Mouse (Mus musculus) heart, embryonic 10.5 days (tissue): ENCODE measurements at regions not wholly inside any gene's neighbourhood (a gene's known extent, or its start where the extent isn't known, plus 50 kb on each side); places are given as distances from the start of the nearest gene placed in this dataset.

Experiments
- DNase-seq: peaks from one replicate; pipeline ENCODE4 v3.0.0-alpha.2; 2017; ENCODE audit warnings: low spot score
- H3K27ac ChIP-seq: fragments of 300-500 bp; sonication (generic); 2 replicates; pipeline ENCODE4 v1.5.1; 2016; ENCODE audit warnings: mild to moderate bottlenecking
- H3K27me3 ChIP-seq: fragments of 300-500 bp; sonication (generic); 2 replicates; pipeline ENCODE4 v1.6.1; 2016; ENCODE audit warnings: mild to moderate bottlenecking; ENCODE audit not compliant: poor library complexity, insufficient read depth, severe bottlenecking
- H3K36me3 ChIP-seq: fragments of 300-500 bp; sonication (generic); 2 replicates; pipeline ENCODE4 v1.6.1; 2016; ENCODE audit warnings: mild to moderate bottlenecking, moderate library complexity
- H3K4me1 ChIP-seq: fragments of 300-500 bp; sonication (generic); 2 replicates; pipeline ENCODE4 v1.6.1; 2016; ENCODE audit warnings: mild to moderate bottlenecking
- H3K4me3 ChIP-seq: fragments of 300-500 bp; sonication (generic); 2 replicates; pipeline ENCODE4 v1.5.1; 2016; ENCODE audit warnings: mild to moderate bottlenecking, moderate library complexity
- H3K9me3 ChIP-seq: fragments of 300-500 bp; sonication (generic); 2 replicates; pipeline ENCODE4 v1.6.1; 2016; ENCODE audit warnings: mild to moderate bottlenecking, moderate library complexity
- WGBS: fragments of 180-500 bp; shearing (Covaris S2); methylation state at CpG from one replicate; pipeline ENCODE4 v1.1.7; 2016; 5-methylcytosine and 5-hydroxymethylcytosine counted together

DNA sequence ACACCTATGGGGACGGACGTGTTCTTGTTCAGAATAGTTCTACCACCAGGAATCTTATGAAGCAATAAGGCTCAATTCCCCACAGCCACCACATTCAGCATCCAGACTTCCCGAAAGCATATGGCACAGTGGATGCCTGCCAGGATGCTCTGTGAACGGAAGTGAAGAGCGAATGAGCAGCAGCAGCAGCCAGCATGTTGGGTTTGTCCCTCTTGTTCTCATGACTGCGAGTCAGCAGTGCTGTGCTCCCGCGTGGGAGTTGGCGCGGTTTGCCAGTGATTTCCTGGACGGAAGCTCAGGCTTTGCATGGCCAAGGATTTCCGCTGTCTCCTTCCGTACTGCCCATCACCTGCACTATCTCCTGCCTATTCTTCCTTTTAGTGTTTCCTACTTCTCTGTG is 471.8 kb upstream of the Kif2a start:
- Histone ChIP-seq H3K4me1 (no peaks in the 10 kb centered on the region), H3K27me3 (0 out of 2 replicates have a peak, but pooled peaks cover 5% of the 10 kb centered on the region), H3K9me3 (no peaks in the 10 kb centered on the region), H3K4me3 (no peak overlapping the region), H3K27ac (no peak overlapping the region), H3K36me3 (no peaks in the 10 kb centered on the region)
- DNase-seq, result peak; percentile 76
- 85% methylated on average over 13 of the region's 13 CpGs for whole genome bisulfite sequencing

DNA sequence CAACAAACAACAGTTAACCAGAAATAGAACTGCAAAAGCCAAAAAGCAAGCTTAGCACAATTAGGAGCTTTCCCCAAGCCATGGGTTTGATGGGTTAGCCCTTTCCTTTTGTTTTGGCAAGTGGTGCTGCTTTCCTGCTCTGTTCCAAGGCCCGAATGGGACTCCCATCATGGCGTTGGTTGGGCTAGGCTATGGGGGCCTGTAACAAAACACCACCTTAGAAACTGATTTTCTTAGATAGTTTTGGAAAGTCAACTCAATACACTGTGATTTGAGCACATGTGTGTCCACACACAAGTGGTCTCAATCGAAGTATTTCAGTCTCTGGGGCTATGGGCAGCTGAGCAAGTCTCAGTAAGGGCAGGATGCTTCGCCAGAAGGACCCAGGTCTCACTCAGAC is 470.5 kb upstream of the Kif2a start:
- Histone ChIP-seq H3K27me3 (0 out of 2 replicates have a peak, but pooled peaks cover 5% of the 10 kb centered on the region), H3K9me3 (no peaks in the 10 kb centered on the region), H3K4me1 (no peaks in the 10 kb centered on the region), H3K27ac (no peak overlapping the region), H3K4me3 (no peak overlapping the region), H3K36me3 (no peaks in the 10 kb centered on the region)
- peak; percentile 52 for DNase-seq
- WGBS, result 81% methylated on average over 4 of the region's 4 CpGs

- Histone ChIP-seq H3K4me3 (no peak overlapping the region), H3K27me3 (0 out of 2 replicates have a peak, but pooled peaks cover 5% of the 10 kb centered on the region), H3K36me3 (no peaks in the 10 kb centered on the region), H3K9me3 (no peaks in the 10 kb centered on the region), H3K4me1 (no peaks in the 10 kb centered on the region), H3K27ac (no peak overlapping the region)
- 73% methylated on average over 7 of the region's 7 CpGs for WGBS
- no peak for DNase-seq
Measured at GRCm38 (mm10) chr13:107491423-107491822, 469.5 kb upstream of the Kif2a start.

DNA sequence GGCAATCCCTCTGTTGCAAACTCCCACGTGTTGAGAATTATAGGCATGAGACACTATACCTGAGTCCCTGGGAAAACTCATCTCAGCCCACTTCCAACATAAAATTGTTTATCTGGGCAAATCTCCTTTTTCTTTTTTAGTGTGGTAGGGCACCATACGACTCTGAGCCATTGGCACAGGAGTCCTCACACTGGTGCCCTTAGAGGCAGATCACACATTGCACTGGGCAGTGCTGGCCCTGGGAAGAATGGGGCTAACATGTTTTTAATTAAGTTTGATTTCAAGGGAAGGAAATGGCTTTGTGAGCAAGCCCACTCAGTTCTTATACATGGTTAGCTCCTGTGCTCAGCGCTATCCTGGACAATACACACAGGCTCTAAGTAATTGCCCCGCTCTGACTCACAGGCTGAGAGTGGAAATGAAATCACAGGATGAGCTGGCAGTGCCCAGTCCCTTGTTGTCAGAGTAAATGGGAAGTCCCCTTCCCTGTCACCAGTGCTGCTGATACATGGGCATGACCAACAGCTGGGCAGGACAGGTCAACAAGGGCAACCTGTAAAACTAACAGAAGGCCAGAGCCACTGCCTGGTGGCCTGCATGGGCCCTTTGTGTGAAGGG is 463.6 kb upstream of the Kif2a start:
- H3K9me3 ChIP-seq, result no peaks in the 10 kb centered on the region
- no peak overlapping the region for H3K4me3 ChIP-seq
- WGBS, result 89% methylated on average over 4 of the region's 4 CpGs
- no peak overlapping the region for H3K27ac ChIP-seq
- DNase-seq, result no peak
- H3K4me1 ChIP-seq, result peaks cover 10% of the 10 kb centered on the region
- no peaks in the 10 kb centered on the region for H3K36me3 ChIP-seq
- no peaks in the 10 kb centered on the region for H3K27me3 ChIP-seq

- DNase-seq, result no peak
- H3K36me3 ChIP-seq, result no peaks in the 10 kb centered on the region
- H3K4me3 ChIP-seq, result no peak overlapping the region
- H3K4me1 ChIP-seq, result peaks cover 10% of the 10 kb centered on the region
- 27% methylated on average over 6 of the region's 6 CpGs for WGBS
- no peaks in the 10 kb centered on the region for H3K27me3 ChIP-seq
- H3K27ac ChIP-seq, result no peak overlapping the region
- H3K9me3 ChIP-seq, result no peaks in the 10 kb centered on the region
Measured at GRCm38 (mm10) chr13:107484630-107484998, 462.7 kb upstream of the Kif2a start.

DNA sequence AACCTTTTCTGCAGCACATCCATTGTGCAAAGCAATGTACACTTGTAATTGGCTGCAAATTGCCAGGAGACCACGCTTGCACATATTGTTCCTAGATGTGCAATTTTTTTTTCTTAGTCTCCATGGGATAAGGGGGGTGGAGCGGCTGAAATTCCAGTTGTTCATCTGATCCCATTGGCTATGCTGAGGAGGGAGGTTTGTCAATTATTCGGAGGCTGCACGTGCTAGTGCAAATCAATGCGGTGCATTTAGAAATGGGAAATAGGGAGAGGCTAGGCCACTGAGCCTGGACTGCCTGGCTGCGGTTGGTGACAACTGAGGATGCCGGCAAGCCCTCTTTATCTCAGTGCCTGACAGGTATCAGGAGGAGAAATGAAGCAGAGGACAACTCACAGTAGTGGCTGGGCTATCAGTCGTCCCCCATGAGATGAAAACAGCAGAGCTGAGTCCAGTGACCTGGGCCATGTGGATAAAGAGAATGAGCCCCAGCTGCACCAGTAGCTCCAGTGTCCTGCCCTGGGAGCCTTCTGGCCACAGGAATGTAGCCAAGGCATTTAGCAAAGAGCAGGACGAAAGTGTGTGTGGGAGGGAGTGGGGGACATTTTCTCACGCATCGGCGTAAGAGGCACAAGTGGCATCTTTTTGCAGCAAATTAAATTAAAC is 462.2 kb upstream of the Kif2a start:
- no peak overlapping the region for H3K4me3 ChIP-seq
- 32% methylated on average over 12 of the region's 12 CpGs for whole genome bisulfite sequencing

GRCm38 (mm10) chr13:107475166-107475565 is 453.2 kb upstream of the Kif2a start:
- DNase-seq, result no peak
- peaks cover 4% of the 10 kb centered on the region; the same call in 1 of the 2 replicates for H3K4me1 ChIP-seq
- H3K9me3 ChIP-seq, result no peaks in the 10 kb centered on the region
- H3K36me3 ChIP-seq, result no peaks in the 10 kb centered on the region
- H3K27ac ChIP-seq, result no peak overlapping the region
- 66% methylated on average over 3 of the region's 3 CpGs for WGBS
- H3K4me3 ChIP-seq, result no peak overlapping the region
- H3K27me3 ChIP-seq, result peaks cover 15% of the 10 kb centered on the region; the same call in 1 of the 2 replicates

More for the DNA sequence above, 462.2 kb upstream of the Kif2a start:
- no peaks in the 10 kb centered on the region for H3K36me3 ChIP-seq
- H3K9me3 ChIP-seq, result no peaks in the 10 kb centered on the region
- no peaks in the 10 kb centered on the region for H3K27me3 ChIP-seq
- DNase-seq, result no peak
- peaks cover 10% of the 10 kb centered on the region for H3K4me1 ChIP-seq
- no peak overlapping the region for H3K27ac ChIP-seq

- no peaks in the 10 kb centered on the region for H3K36me3 ChIP-seq
- H3K27me3 ChIP-seq, result 0 out of 2 replicates have a peak, but pooled peaks cover 6% of the 10 kb centered on the region
- H3K9me3 ChIP-seq, result no peaks in the 10 kb centered on the region
- H3K27ac ChIP-seq, result peak overlapping the region; percentile 29; the same call in 1 of the 2 replicates
- peak overlapping the region; percentile 46 for H3K4me3 ChIP-seq
- DNase-seq, result no peak
- 3% methylated on average over 13 of the region's 13 CpGs for WGBS
- H3K4me1 ChIP-seq, result peaks cover 20% of the 10 kb centered on the region
Measured at GRCm38 (mm10) chr13:107469491-107470276, 447.8 kb upstream of the Kif2a start.

DNA sequence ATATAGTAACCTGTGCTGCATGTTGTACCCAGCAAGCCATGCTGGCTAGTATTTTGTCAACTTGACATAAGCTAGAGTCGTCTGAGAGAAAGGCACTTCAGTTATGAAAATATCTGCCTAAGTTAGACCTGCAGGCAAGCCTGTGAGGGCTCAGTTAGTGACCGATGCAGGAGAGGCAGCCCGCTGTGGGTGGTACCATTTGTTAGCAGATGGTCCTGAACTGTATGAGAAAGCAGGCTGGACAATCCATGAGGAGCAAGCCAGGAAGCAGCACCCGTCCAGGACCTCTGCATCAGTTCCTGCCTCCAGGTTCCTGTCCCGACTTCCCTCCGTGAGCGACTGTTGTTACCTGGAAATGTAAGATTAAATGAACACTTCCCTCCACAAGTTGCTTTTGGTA is 440.9 kb upstream of the Kif2a start:
- Histone ChIP-seq H3K36me3 (no peaks in the 10 kb centered on the region), H3K4me1 (peaks cover 13% of the 10 kb centered on the region), H3K27me3 (peaks cover 5% of the 10 kb centered on the region; the same call in 1 of the 2 replicates), H3K4me3 (no peak overlapping the region), H3K27ac (no peak overlapping the region), H3K9me3 (no peaks in the 10 kb centered on the region)
- WGBS, result 84% methylated on average over 7 of the region's 7 CpGs
- no peak for DNase-seq

- H3K4me3 ChIP-seq, result peak overlapping the region; percentile 27; the same call in 1 of the 2 replicates
- no peak for DNase-seq
- no peak overlapping the region for H3K27ac ChIP-seq
- H3K27me3 ChIP-seq, result peaks cover 5% of the 10 kb centered on the region; the same call in 1 of the 2 replicates
- no peaks in the 10 kb centered on the region for H3K9me3 ChIP-seq
- 26% methylated on average over 16 of the region's 16 CpGs for WGBS
- H3K36me3 ChIP-seq, result no peaks in the 10 kb centered on the region
- peaks cover 7% of the 10 kb centered on the region for H3K4me1 ChIP-seq
Measured at GRCm38 (mm10) chr13:107461048-107461912, 439.4 kb upstream of the Kif2a start.

GRCm38 (mm10) chr13:107458730-107459129 is 436.8 kb upstream of the Kif2a start:
- no peak for DNase-seq
- Histone ChIP-seq H3K27ac (no peak overlapping the region), H3K27me3 (peaks cover 5% of the 10 kb centered on the region; the same call in 1 of the 2 replicates), H3K36me3 (no peaks in the 10 kb centered on the region), H3K9me3 (no peaks in the 10 kb centered on the region), H3K4me3 (no peak overlapping the region), H3K4me1 (peaks cover 7% of the 10 kb centered on the region)
- whole genome bisulfite sequencing, result 83% methylated on average over 4 of the region's 4 CpGs

DNA sequence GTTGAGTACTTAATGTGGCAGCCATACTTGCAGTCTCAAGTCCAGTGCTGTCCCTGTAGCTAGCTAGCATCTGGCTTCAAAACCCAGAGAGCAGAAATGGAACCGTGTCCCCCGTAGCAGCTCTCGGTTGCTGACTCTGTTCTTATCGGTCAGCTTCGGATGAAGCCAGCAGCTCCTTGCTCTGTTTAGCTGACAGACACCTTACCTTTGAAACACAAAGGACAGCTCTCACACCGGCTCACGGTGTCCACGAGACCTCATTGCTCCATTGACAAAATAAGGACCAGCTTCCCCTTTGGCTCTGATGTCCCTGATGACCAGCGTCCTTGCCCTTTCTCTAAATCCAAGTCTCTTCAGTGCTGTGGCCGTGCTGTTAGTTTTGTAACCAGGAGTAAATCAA is 435.3 kb upstream of the Kif2a start:
- Histone ChIP-seq H3K36me3 (no peaks in the 10 kb centered on the region), H3K4me3 (no peak overlapping the region), H3K27ac (no peak overlapping the region), H3K27me3 (no peaks in the 10 kb centered on the region), H3K4me1 (peaks cover 7% of the 10 kb centered on the region), H3K9me3 (no peaks in the 10 kb centered on the region)
- DNase-seq, result no peak
- WGBS, result 78% methylated on average over 10 of the region's 10 CpGs
